Mouse (Mus musculus): ENCODE data around the gene Iffo2. TPM values are rescaled to one million over a fixed set of nuclear protein-coding genes. Genes with fewer than 3 reads are reported as not detected.

Iffo2 gene
- polyA plus RNA-seq, 1 experiment from 2014 or later: 3.7 TPM

DNA sequence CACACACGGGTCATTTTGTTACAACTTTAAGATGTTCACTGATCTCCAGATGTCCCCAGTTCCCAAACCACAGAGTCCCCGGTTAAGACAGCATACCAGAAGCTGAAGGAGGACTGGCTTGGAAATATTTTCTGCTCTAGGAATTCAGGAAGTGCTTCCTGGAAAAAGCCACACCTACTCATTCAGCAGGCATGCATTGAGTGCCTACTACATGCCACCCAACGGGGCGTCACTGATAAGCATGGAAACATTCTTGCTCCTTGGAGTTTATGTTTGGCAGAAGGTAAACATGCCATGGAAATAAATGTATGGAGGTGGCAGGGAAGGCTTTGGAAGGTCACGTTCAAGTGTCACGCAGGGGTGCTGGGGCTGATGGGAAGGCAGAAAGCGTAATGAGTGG lies 19.1 kb downstream of the Iffo2 start:
- WGBS: 42% methylated on average over 7 of the region's 7 CpGs
- ATAC-seq (ENCODE audit: low read depth): no peak

DNA sequence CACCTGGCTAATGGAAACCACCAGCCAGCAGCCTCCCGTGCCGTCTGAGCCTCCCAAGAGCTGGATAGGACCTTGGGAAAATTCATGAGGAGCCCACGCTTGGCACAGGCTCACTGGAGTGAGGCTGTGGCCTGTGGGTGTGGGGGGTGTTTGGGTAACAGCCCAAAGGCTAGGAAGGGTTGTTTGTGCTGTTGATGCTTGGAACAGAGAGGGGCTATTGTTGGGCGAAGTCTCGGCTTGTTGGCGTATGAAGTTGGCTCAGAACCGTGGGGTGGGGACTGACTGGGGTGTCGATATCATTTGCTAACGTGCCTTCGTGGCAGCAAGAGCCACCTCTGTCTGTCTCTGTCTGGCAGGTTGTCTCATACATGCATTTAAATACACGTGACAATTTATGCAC lies 24.9 kb downstream of the Iffo2 start:
- Histone ChIP-seq H3K4me3 (ENCODE audit: low read length) (no peak overlapping the region), H3K9me3 (ENCODE audit: control insufficient read depth, low read length) (0 out of 2 replicates have a peak, but pooled peaks cover 3% of the 10 kb centered on the region), H3K27me3 (ENCODE audit: control insufficient read depth, insufficient read depth, low read depth, low read length) (no peaks in the 10 kb centered on the region), H3K36me3 (ENCODE audit: control insufficient read depth, insufficient read depth, low read length) (no peaks in the 10 kb centered on the region), H3K4me2 (ENCODE audit: low read depth, low read length) (no peak overlapping the region), H3K27ac (ENCODE audit: low read length) (no peak overlapping the region), H3K9ac (ENCODE audit: low read length) (no peak overlapping the region), H3K4me1 (replicated peaks; ENCODE audit: control insufficient read depth, insufficient read depth, low read length) (no peaks in the 10 kb centered on the region)
- 80% methylated on average over 11 of the region's 11 CpGs for WGBS
- no peak for ATAC-seq (ENCODE audit: low read depth)

More for the DNA sequence above, 19.1 kb downstream of the Iffo2 start:
- Histone ChIP-seq H3K4me3 (ENCODE audit: low read length) (no peak overlapping the region), H3K36me3 (ENCODE audit: control insufficient read depth, insufficient read depth, low read length) (no peaks in the 10 kb centered on the region), H3K27me3 (ENCODE audit: control insufficient read depth, insufficient read depth, low read depth, low read length) (no peaks in the 10 kb centered on the region), H3K4me1 (replicated peaks; ENCODE audit: control insufficient read depth, insufficient read depth, low read length) (no peaks in the 10 kb centered on the region), H3K4me2 (ENCODE audit: low read depth, low read length) (no peak overlapping the region), H3K27ac (ENCODE audit: low read length) (no peak overlapping the region), H3K9me3 (ENCODE audit: control insufficient read depth, low read length) (0 out of 2 replicates have a peak, but pooled peaks cover 3% of the 10 kb centered on the region), H3K9ac (ENCODE audit: low read length) (no peak overlapping the region)

DNA sequence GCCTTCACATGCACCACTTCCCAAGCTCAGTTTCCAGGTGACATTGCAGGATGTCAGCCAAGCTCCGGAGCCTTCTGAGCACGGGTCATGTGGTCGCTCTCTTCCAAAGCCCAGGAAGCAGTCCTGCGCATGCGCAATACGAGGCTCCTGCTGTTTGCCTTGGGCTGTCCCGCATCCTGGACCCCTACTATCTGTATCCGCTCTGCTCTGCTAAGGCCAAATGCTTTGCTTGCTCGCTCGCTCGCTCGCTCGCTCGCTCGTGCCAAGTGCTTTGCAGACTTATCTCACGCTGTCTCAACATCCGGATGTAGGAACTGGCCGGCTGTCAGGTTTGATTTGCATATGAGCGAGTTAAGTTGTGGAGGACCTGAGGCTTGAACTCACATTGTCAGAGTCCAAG lies 25.6 kb downstream of the Iffo2 start:
- H3K27ac ChIP-seq (ENCODE audit: low read length): no peak overlapping the region
- no peaks in the 10 kb centered on the region for H3K36me3 ChIP-seq (ENCODE audit: control insufficient read depth, insufficient read depth, low read length)
- H3K27me3 ChIP-seq (ENCODE audit: control insufficient read depth, insufficient read depth, low read depth, low read length): no peaks in the 10 kb centered on the region
- H3K4me3 ChIP-seq (ENCODE audit: low read length): no peak overlapping the region
- WGBS: 51% methylated on average over 19 of the region's 19 CpGs
- H3K4me2 ChIP-seq (ENCODE audit: low read depth, low read length): peak overlapping the region; percentile 30
- 0 out of 2 replicates have a peak, but pooled peaks cover 3% of the 10 kb centered on the region for H3K9me3 ChIP-seq (ENCODE audit: control insufficient read depth, low read length)
- no peak overlapping the region for H3K9ac ChIP-seq (ENCODE audit: low read length)
- H3K4me1 ChIP-seq (replicated peaks; ENCODE audit: control insufficient read depth, insufficient read depth, low read length): no peaks in the 10 kb centered on the region
- peak; percentile 54; the same call in 1 of the 2 replicates for ATAC-seq (ENCODE audit: low read depth)

DNA sequence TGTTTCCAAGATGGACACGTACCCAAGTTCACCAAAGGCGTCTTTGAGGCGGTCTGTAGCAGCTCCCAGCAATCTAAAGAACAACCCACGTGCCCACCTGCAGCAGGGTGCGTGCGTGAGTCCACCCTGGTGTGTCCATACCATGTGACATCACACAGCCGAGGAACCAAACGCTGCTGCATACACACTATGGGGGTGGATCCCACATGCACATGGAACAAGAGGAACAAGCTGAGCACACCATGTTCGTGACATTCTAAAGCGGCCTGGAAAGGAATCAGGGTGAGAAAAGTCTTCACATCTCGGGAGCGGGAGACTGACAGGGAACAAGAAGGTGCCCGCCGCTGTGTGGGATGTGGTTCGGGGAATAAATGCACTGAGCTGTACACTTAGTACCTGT lies 38.0 kb downstream of the Iffo2 start:
- no peak overlapping the region for H3K4me2 ChIP-seq (ENCODE audit: low read depth, low read length)
- no peaks in the 10 kb centered on the region for H3K9me3 ChIP-seq (ENCODE audit: control insufficient read depth, low read length)
- H3K4me3 ChIP-seq (ENCODE audit: low read length): no peak overlapping the region
- H3K36me3 ChIP-seq (ENCODE audit: control insufficient read depth, insufficient read depth, low read length): no peaks in the 10 kb centered on the region
- H3K27ac ChIP-seq (ENCODE audit: low read length): no peak overlapping the region
- WGBS: 76% methylated on average over 15 of the region's 15 CpGs
- H3K9ac ChIP-seq (ENCODE audit: low read length): no peak overlapping the region
- ATAC-seq (ENCODE audit: low read depth): no peak
- H3K4me1 ChIP-seq (replicated peaks; ENCODE audit: control insufficient read depth, insufficient read depth, low read length): no peaks in the 10 kb centered on the region
- no peaks in the 10 kb centered on the region for H3K27me3 ChIP-seq (ENCODE audit: control insufficient read depth, insufficient read depth, low read depth, low read length)

DNA sequence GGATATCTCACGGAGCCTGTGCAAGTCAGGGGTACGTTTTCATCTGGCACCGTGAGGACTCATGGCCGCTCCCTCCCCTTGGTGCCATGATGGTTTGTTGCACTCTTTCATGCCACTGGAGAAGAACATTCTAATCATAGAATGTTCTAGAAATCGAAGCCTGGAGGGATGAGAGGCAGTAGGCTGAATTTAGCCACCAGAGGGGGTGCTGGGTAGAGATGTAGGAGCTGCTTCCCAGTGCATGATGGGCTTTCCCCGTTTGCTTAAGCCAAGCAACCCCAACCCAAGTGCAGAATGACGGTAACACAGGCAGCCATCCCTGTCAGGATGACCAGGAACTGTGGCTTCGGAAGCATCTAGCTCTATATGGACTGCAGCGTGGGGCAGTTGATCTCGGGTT lies 40.4 kb downstream of the Iffo2 start:
- Histone ChIP-seq H3K27me3 (ENCODE audit: control insufficient read depth, insufficient read depth, low read depth, low read length) (no peaks in the 10 kb centered on the region), H3K9me3 (ENCODE audit: control insufficient read depth, low read length) (no peaks in the 10 kb centered on the region), H3K27ac (ENCODE audit: low read length) (no peak overlapping the region), H3K4me2 (ENCODE audit: low read depth, low read length) (no peak overlapping the region), H3K36me3 (ENCODE audit: control insufficient read depth, insufficient read depth, low read length) (no peaks in the 10 kb centered on the region), H3K4me3 (ENCODE audit: low read length) (no peak overlapping the region), H3K9ac (ENCODE audit: low read length) (no peak overlapping the region), H3K4me1 (replicated peaks; ENCODE audit: control insufficient read depth, insufficient read depth, low read length) (peaks cover 6% of the 10 kb centered on the region)
- 73% methylated on average over 10 of the region's 10 CpGs for WGBS
- no peak for ATAC-seq (ENCODE audit: low read depth)

DNA sequence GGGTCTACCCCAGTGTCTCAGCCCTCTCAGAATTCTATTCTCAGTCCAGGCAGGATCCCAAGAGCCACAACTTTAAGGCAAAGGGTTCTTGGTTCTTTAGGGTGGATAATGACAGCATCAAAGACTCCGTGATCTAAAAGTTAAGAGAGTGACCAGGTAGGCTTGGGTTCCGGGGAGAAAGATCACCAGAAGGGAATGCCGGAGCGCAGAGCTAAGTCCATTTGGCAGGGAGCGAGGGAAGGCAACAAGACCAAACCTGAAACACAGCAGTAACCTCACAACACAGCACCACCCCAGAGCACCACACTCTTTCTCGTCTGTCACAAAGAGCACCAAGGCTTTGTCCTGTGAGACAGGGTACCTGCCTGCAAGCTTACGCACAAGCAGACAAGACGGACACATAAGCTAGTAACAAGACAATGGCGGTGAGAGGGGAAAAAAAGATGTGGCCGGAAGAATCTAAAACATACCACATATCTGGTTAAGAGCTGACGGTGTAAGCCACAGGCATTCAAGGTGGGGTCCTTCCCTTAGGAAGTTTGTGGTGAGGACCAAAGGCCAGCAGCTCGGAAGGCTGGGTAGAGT lies 42.7 kb downstream of the Iffo2 start:
- no peak for ATAC-seq (ENCODE audit: low read depth)

DNA sequence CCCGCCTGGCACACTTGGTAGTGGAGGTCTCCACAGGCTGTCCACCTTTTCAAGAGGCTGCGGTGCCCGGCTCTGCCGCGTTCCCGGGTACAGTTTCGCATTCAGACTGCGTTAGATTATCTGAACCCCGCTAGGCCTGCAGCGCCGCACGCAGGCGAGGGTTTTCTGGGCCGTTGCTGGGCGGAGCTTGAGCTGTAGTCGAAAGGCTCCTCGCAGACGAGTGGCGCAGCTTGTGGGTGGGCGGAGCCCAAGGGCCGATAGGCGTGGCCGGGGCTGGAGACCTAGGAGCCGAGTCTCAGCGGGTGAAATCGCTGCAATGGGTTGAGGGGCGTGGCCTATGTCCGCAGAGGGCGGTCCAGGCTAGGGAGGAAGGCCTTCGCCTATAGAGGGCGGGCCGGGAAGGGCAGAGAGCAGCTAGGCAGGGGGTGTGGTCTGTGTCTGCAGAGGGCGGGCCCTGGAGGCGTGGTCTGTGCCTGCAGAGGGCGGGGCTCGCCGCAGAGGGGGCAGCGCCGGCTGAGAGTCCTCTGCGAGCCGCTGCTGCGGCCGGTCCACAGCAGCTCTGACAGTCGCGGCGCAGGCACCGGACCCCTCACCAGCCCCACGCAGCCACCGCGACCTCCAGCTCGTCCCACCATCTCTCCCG lies 43.9 kb downstream of the Iffo2 start:
- Histone ChIP-seq H3K27me3 (ENCODE audit: control insufficient read depth, insufficient read depth, low read depth, low read length) (no peaks in the 10 kb centered on the region), H3K36me3 (ENCODE audit: control insufficient read depth, insufficient read depth, low read length) (no peaks in the 10 kb centered on the region), H3K4me1 (replicated peaks; ENCODE audit: control insufficient read depth, insufficient read depth, low read length) (peaks cover 31% of the 10 kb centered on the region), H3K4me3 (ENCODE audit: low read length) (peak overlapping the region; percentile 87), H3K27ac (ENCODE audit: low read length) (peak overlapping the region; percentile 88), H3K9ac (ENCODE audit: low read length) (peak overlapping the region; percentile 88), H3K9me3 (ENCODE audit: control insufficient read depth, low read length) (no peaks in the 10 kb centered on the region), H3K4me2 (ENCODE audit: low read depth, low read length) (peak overlapping the region; percentile 85)
- WGBS: under 1% methylated on average over 47 of the region's 52 CpGs
- ATAC-seq (ENCODE audit: low read depth): peak; percentile 97

More for the DNA sequence above, 42.7 kb downstream of the Iffo2 start:
- Histone ChIP-seq H3K4me2 (ENCODE audit: low read depth, low read length) (no peak overlapping the region), H3K27ac (ENCODE audit: low read length) (no peak overlapping the region), H3K4me1 (replicated peaks; ENCODE audit: control insufficient read depth, insufficient read depth, low read length) (peaks cover 24% of the 10 kb centered on the region), H3K36me3 (ENCODE audit: control insufficient read depth, insufficient read depth, low read length) (no peaks in the 10 kb centered on the region), H3K27me3 (ENCODE audit: control insufficient read depth, insufficient read depth, low read depth, low read length) (no peaks in the 10 kb centered on the region), H3K9ac (ENCODE audit: low read length) (no peak overlapping the region), H3K4me3 (ENCODE audit: low read length) (no peak overlapping the region), H3K9me3 (ENCODE audit: control insufficient read depth, low read length) (no peaks in the 10 kb centered on the region)
- 88% methylated on average over 12 of the region's 12 CpGs for WGBS

DNA sequence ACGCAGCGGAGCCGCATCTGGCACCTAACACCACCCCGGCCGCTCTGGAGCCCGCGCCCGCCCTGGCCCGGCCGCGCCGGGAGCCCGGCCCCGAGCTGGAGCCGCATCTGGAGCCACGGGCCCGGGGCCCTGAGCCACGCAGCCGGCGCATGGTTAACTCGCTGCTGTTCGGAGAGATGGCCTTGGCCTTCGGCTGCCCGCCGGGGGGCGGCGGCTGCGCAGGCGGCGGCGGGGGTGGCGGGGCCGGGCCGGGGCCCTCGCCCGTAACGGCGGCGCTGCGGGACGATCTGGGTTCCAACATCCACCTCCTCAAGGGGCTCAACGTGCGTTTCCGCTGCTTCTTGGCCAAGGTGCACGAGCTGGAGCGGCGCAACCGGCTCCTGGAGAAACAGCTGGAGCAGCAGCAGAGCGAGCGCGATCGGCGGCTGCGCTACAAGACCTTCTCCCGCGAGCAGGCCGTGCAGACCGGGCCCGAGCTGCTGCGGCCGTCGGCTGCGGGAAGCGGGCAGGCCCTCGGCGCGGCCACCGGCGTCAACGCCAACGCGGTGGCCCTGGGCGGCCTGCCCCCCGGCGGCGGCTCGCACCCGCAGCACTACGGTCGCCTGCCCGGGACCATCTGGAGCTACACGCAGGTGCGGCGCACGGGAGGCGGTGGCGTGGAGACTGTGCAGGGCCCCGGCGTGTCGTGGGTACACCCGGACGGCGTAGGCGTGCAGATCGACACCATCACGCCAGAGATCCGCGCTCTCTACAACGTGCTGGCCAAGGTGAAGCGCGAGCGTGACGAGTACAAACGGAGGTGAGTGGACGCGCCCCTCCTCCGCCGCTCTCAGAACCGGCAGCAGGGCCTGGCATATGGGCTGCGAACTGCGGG lies 44.7 kb downstream of the Iffo2 start:
- under 1% methylated on average over 92 of the region's 111 CpGs for WGBS
- Histone ChIP-seq H3K27ac (ENCODE audit: low read length) (peak overlapping the region; percentile 88), H3K4me3 (ENCODE audit: low read length) (peak overlapping the region; percentile 87), H3K4me2 (ENCODE audit: low read depth, low read length) (peak overlapping the region; percentile 85), H3K9me3 (ENCODE audit: control insufficient read depth, low read length) (no peaks in the 10 kb centered on the region), H3K27me3 (ENCODE audit: control insufficient read depth, insufficient read depth, low read depth, low read length) (no peaks in the 10 kb centered on the region), H3K4me1 (replicated peaks; ENCODE audit: control insufficient read depth, insufficient read depth, low read length) (peaks cover 39% of the 10 kb centered on the region), H3K36me3 (ENCODE audit: control insufficient read depth, insufficient read depth, low read length) (no peaks in the 10 kb centered on the region), H3K9ac (ENCODE audit: low read length) (peak overlapping the region; percentile 88)
- peak; percentile 51 for ATAC-seq (ENCODE audit: low read depth)

DNA sequence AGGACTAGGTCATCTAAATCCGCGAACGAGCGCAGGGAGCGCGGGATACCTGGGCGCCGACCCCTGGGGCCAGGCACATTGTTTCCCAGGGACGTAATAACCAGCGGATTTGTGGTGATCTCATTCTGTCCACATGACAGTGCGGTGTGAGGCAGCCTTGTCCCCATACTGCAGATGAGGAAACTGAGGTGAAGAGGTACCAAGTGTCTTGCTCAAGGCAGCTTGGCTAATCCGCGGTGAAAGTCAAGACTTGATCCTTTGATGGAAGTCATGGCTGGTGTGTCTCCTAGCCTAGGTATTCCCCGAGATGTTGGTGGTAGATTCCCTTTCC lies 45.3 kb downstream of the Iffo2 start:
- Histone ChIP-seq H3K27me3 (ENCODE audit: control insufficient read depth, insufficient read depth, low read depth, low read length) (no peaks in the 10 kb centered on the region), H3K4me2 (ENCODE audit: low read depth, low read length) (peak overlapping the region; percentile 85), H3K4me3 (ENCODE audit: low read length) (peak overlapping the region; percentile 87), H3K27ac (ENCODE audit: low read length) (no peak overlapping the region), H3K9me3 (ENCODE audit: control insufficient read depth, low read length) (no peaks in the 10 kb centered on the region), H3K9ac (ENCODE audit: low read length) (peak overlapping the region; percentile 88), H3K4me1 (replicated peaks; ENCODE audit: control insufficient read depth, insufficient read depth, low read length) (peaks cover 45% of the 10 kb centered on the region), H3K36me3 (ENCODE audit: control insufficient read depth, insufficient read depth, low read length) (no peaks in the 10 kb centered on the region)
- WGBS: 7% methylated on average over 14 of the region's 14 CpGs
- no peak for ATAC-seq (ENCODE audit: low read depth)
